Mouse (Mus musculus) urinary bladder, postnatal 14 days (tissue): ENCODE data around the gene Kat6b.

Experiments used
- DNase-seq: peaks from one replicate; pipeline ENCODE4 v3.0.0; 2021; ENCODE audit warnings: low spot score

Gene Kat6b

GRCm38 (mm10) chr14:21592985-21593750, 111.9 kb downstream of the Kat6b start:
- DNase-seq: no peak

- DNase-seq: no peak
These were observed 118.4 kb downstream of the Kat6b start for GRCm38 (mm10) chr14:21599446-21600173.

DNA sequence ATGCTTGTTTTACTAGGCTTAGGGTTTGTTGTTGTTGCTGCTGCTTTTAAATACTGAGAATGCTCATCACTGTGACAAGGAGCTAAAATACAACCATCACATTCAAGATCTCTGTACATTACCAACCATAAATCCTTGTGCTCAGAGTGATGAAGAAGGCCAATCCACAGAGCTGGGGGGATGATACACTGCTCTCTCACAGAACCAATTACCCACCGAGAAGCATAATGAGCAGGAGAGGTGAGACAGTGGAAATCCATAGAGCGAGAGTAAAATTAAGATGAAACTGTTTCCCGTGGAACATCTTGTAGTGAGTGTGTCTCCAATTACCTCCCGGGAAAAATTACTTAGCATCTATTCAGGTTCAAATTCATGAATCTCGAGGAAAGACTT, 118.9 kb downstream of the Kat6b start:
- no peak for DNase-seq

- DNase-seq: no peak
These were observed 119.4 kb downstream of the Kat6b start for GRCm38 (mm10) chr14:21600628-21601027.

DNA sequence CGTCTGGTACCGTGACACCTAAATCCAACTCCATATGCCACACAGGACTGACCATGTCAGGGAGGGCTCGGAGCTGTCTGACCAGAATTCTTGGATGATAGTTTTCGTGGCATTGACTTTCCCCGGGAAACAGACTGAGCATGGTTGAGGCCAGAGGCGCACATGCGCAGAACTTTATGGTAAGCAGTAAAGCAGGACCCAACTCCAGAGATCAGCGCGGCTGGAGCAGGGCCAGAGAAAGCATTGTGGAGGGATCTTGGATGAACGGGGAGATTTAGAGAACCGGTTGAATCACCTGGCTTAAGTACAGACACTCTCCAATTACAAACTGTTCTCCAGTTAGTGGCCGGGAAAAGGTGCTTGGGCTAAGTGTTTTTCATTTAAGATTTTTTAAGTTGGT, 120.9 kb downstream of the Kat6b start:
- peak; percentile 43 for DNase-seq

GRCm38 (mm10) chr14:21602937-21603336, 121.7 kb downstream of the Kat6b start:
- DNase-seq: no peak

DNA sequence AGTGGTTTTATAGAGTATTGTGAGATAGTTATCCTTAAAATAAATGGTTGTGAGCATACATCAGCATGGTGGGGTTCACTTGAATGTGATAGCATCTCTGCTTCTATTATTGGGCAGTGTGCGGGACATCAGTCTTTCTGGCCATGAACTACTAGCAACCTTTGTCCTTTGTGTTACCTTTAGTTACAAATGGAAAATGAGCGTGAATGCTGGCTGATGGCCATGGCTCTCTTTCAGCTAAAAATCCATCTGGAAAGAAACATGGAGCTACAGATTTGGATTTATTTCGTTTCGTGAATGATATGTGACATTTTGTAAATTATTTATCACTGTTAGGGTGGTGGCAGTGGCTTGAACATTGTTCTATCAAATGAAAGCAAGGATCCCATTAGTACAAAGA, 126.5 kb downstream of the Kat6b start:
- no peak for DNase-seq

GRCm38 (mm10) chr14:21608886-21609285, 127.7 kb downstream of the Kat6b start:
- DNase-seq: no peak

GRCm38 (mm10) chr14:21610224-21610623, 129.0 kb downstream of the Kat6b start:
- DNase-seq: no peak

DNA sequence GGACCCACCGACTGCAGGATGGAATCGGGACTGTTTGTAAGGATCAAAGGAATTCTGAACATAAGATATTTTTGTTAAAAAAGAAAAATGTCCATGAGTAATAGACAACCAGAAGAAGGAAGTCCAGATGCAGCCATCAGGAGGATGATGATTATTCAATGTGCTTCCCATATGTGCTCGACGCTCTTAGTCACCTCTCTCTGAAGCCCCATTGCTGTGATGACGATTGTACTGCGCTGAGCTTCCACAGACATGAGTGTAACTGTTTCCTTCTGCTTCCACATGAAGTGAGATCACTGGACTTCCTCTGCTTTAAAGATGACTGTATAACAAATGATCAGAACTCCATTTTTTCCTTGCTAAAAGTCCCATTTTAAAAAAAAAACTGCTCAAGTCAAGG, 131.8 kb downstream of the Kat6b start:
- no peak for DNase-seq

DNA sequence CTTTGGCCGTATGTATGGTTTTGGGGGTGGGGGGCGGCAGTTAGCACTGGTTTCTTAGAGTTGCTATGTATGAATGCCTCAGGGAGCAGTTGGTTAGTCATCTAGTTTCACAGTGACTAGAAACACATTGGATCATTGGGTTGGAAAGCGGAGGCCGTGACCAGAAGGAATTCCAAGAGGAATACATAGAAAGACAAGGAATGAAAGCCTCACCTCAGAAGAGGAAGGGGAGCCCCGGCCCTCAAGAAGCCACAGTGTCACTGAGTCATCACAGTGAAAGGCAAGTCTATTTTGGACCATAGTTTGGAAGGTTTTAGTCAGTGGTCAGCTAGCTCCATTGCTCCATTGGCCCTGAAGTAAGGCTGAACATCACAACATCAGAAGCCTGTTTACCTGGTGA, 132.9 kb downstream of the Kat6b start:
- no peak for DNase-seq

DNA sequence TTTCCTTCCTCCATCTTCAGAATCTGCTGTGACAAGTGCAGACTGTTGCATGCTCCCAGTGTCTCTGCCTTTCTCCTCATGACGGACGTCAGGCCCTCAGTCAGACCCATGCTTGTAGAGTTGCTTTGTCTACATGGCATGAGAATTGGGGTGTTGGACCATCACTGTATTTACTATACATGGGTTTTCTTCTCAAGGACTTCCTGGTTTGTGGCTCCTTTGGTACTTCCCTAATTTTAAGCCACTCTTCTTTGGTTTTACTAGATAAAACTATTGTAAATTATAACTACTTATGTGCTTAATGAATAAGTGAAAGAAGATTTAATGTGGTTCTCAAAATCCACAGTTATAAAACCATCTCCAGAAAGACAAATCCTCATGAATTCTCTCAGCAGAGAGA, 134.6 kb downstream of the Kat6b start:
- DNase-seq: no peak

DNA sequence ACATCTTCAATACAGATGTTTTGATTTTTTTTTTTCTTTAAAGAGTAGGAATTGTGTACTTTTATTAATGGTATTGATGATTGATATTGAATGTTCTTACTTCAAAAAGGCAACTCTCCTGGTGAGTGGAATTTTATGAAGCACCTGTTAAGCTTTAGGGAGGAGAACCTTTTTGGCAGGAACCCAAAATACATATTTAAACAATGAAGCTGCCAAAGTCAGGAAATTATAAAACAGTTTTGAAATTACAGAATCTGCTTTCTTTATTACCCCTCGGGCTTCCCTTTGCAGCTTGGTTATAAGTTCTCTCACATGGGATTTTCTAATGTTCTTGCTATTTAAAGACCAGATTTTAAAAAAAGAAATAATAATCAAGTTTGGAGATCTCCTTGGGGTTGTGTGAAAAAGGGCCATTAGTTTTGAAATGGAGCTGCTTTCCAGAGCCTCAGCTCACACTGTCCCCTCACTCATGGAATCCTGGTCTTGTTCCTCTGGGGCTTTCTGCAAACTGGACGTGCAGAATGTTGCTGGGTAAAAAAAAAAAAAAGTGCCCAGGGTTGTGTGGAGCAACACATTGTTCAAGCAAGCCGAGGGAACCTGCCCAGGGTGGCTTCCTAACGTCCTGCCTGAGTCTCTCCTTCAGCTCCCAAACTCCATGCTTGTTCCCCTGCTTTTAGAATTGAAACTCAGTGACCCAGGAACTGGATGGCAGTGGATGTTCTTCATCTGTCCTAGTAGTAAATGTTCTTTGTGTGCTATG, 136.2 kb downstream of the Kat6b start:
- DNase-seq: no peak

DNA sequence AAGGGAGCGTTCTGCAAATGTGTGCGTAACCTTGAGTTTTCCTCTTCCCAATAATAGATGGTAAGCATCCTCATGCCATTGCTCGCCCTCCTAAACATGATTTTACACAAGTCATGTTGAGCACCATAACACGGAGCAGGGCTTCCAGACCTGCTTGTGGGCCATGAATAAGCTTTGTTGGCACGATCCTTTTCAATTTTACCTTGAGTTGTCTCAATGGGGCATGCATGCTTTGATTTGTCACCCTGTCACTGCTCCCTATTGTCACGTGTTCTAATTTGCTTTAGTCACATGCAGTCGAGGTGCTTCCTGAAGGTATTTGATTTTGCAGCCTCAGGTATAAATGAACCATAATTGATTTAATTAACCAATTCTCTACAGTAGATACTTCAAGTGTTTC, 138.7 kb downstream of the Kat6b start:
- no peak for DNase-seq

GRCm38 (mm10) chr14:21625946-21626345, 144.7 kb downstream of the Kat6b start:
- no peak for DNase-seq

DNA sequence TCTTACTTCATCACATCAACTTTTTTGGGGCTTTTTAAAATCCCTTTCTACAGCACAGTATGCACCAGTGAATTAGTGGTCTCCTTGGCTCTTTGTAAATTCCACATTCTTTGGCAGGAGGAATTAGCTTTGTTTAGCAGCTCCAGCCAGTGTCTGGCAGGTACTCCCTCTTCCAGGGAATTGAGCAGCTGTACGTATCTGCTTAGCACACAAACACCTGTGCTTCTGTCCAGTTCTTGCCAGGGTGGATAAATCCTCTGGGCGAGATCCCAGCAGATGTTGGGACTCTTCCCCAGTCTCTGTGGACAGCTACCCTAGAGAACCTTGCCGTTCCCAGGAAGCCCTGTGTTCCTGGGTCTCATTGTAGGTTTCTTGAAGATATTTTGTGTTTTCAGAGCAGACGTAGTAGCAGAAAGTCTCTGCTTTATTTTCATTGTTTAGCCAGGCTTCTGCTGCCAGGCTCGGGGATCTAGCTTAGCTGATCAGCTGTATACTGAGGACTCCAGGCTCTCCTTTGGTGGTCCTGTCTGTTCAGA, 150.5 kb downstream of the Kat6b start:
- DNase-seq: no peak

GRCm38 (mm10) chr14:21636548-21636947, 155.3 kb downstream of the Kat6b start:
- no peak for DNase-seq

DNA sequence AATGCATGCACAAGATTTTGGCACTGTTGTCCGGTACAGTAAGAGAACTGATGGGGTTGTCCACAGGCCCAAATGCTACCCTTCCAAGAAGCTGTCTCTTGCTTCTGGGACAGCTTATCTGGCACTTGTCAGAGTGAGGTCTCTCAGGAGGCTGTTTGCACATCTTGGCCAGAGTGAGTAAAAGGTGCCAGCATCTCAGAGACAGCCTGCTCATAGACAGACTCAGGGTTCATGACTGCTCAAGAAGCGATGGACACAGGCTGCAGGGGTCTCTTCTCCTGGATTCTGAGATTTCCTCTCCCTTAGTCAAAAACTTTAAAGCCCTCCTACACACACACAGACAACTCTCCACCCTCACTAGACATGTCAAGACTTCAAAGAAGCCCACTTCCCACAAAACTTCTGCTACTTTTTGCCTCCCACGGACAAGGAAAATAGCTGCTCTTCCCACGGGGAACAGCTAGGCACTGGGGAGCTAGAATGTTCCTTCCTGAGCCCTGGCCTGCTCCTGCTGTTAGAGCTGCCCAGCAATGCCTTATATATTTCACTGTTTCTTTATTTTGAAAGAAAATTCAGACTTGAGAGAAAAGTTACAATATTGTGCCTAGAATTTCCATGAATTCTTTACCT, 159.7 kb downstream of the Kat6b start:
- no peak for DNase-seq

- DNase-seq: no peak
These were observed 172.6 kb downstream of the Kat6b start for GRCm38 (mm10) chr14:21653813-21654212.

DNA sequence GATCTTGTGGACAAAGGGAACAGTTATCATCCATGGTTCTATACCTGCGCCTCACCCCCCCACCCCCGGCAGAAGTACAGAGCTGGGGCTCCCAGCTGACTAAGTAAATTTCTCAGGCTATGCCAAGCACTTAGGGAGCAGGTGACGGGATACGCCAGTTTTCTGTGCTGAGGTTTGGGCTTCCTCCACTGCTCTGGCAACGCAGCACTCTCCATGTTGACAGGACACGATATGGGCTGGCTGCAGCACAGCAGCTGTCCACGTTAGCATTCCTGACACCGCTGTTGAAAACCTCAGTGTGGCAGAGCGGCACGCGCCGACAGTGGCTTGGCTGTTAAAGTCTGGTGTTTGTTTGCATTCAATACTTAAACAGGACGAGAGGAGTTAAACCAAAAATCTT, 177.9 kb downstream of the Kat6b start:
- no peak for DNase-seq

- DNase-seq: peak; percentile 69
These were observed 178.4 kb downstream of the Kat6b start for GRCm38 (mm10) chr14:21659652-21660051.

GRCm38 (mm10) chr14:21662465-21663142, 181.4 kb downstream of the Kat6b start:
- DNase-seq: peak; percentile 25
